30 mouse cellular contexts compared by ENCODE assay signal in the genomic region with DNA sequence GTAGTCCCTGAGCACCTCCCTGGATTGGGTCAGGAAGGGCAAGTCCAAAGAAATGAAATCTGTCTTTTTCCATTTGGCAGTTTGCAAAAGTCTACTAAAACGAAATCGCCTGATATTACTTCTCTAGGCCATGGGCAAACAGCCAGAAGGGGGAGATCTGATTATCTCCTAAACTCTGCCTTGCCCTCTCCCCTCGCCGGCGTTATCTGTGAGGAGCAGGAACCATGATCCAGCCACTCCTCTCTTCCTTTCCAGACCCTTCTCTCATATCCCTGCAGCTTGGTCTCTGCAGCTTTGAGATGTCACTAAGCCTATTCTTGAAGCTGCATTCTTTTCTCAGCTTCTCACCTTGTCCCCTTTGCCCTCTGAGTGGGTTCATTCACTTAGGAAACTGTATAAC. TPM values are rescaled to one million over a fixed set of nuclear protein-coding genes. Genes with fewer than 3 reads are reported as not detected.
DNase-seq lines count a peak whose midpoint lies in the region; ATAC-seq and TF ChIP-seq lines count a peak whose summit lies in the region.
"Had no signal": no experiment of that assay in that cellular context is flagged by ENCODE, and none has a peak within 500 bp of the region (broad histone marks: within the 10 kb centered on the region; RNA-seq: fewer than 3 reads in every experiment).

No protein-coding gene starts in this region.

- H3K79me2 ChIP-seq in MEL (ENCODE audit: control insufficient read depth, insufficient read depth, low read length, poor library complexity): no peaks in the 10 kb centered on the region

- H3K36me3 ChIP-seq in liver, postnatal 0 days (replicated peaks; ENCODE audit: insufficient read depth, low read length): no peaks in the 10 kb centered on the region
- peaks cover 0 to 5% of the 10 kb centered on the region in 2 experiments; a peak in 2 of 4 replicates for H3K36me3 ChIP-seq in MEL (ENCODE audit: control insufficient read depth in 1 of 2, insufficient read depth in 2 of 2, low read length in 2 of 2)
- no peaks in the 10 kb centered on the region for H3K36me3 ChIP-seq in liver, embryonic 11.5 days (ENCODE audit: control insufficient read depth, insufficient read depth, low read length)
- H3K36me3 ChIP-seq in liver, embryonic 13.5 days: no peaks in the 10 kb centered on the region
- H3K36me3 ChIP-seq: embryonic facial prominence, embryonic 13.5 days; embryonic facial prominence, embryonic 15.5 days; forebrain, embryonic 10.5 days; forebrain, embryonic 12.5 days; G1E had no signal

- no peak overlapping the region for H3K27ac ChIP-seq in liver, postnatal 0 days (ENCODE audit: low read depth)
- no peak overlapping the region for H3K27ac ChIP-seq in MEL (ENCODE audit: control insufficient read depth, low read depth, low read length)
- H3K27ac ChIP-seq in liver, embryonic 11.5 days (ENCODE audit: low read depth, low read length): no peak overlapping the region
- no peak overlapping the region for H3K27ac ChIP-seq in liver, embryonic 13.5 days
- H3K27ac ChIP-seq: embryonic facial prominence, embryonic 13.5 days; embryonic facial prominence, embryonic 15.5 days; forebrain, embryonic 10.5 days; forebrain, embryonic 12.5 days had no signal

- 65% methylated on average over 5 of the region's 5 CpGs for WGBS in liver, postnatal 0 days (ENCODE audit: insufficient replicate concordance)
- WGBS in liver, embryonic 11.5 days: 47% methylated on average over 5 of the region's 5 CpGs
- WGBS in liver, embryonic 13.5 days (ENCODE audit: insufficient replicate concordance): 20% methylated on average over 5 of the region's 5 CpGs

- H3K9ac ChIP-seq in liver, postnatal 0 days (replicated peaks): no peak overlapping the region
- no peak overlapping the region for H3K9ac ChIP-seq in MEL (ENCODE audit: control insufficient read depth, low read depth, low read length, poor library complexity, severe bottlenecking)
- no peak overlapping the region for H3K9ac ChIP-seq in liver, embryonic 11.5 days (ENCODE audit: low read depth, low read length)
- no peak overlapping the region for H3K9ac ChIP-seq in liver, embryonic 13.5 days
- H3K9ac ChIP-seq: embryonic facial prominence, embryonic 13.5 days; embryonic facial prominence, embryonic 15.5 days; forebrain, embryonic 12.5 days had no signal

- H3K4me2 ChIP-seq in liver, postnatal 0 days (ENCODE audit: low read depth, low read length): no peak overlapping the region
- no peak overlapping the region for H3K4me2 ChIP-seq in liver, embryonic 11.5 days
- H3K4me2 ChIP-seq in liver, embryonic 13.5 days: peak overlapping the region; percentile 12; the same call in 1 of the 2 replicates
- H3K4me2 ChIP-seq: embryonic facial prominence, embryonic 13.5 days; embryonic facial prominence, embryonic 15.5 days; forebrain, embryonic 12.5 days had no signal

- no peaks in the 10 kb centered on the region for H3K9me3 ChIP-seq in liver, postnatal 0 days (ENCODE audit: low read length)
- no peaks in the 10 kb centered on the region for H3K9me3 ChIP-seq in MEL (replicated peaks; ENCODE audit: insufficient read depth, low read length)
- H3K9me3 ChIP-seq in liver, embryonic 11.5 days (ENCODE audit: control insufficient read depth, low read length): no peaks in the 10 kb centered on the region
- no peaks in the 10 kb centered on the region for H3K9me3 ChIP-seq in liver, embryonic 13.5 days (replicated peaks)
- H3K9me3 ChIP-seq: embryonic facial prominence, embryonic 13.5 days; embryonic facial prominence, embryonic 15.5 days; forebrain, embryonic 10.5 days; forebrain, embryonic 12.5 days had no signal

- DNase-seq in liver (peak; percentile 12), MEL (ENCODE audit: low read depth, low spot score) (peak; percentile 65)
- no peak for DNase-seq in liver, postnatal 0 days
- DNase-seq in liver, embryonic 11.5 days (ENCODE audit: low spot score): no peak
- DNase-seq in liver, embryonic 13.5 days: peak; percentile 3
- no peak for DNase-seq in gastrocnemius, adult 18-20 months (ENCODE audit: low spot score)
- DNase-seq in retina, postnatal 1 day: no peak
- DNase-seq: adrenal gland, adult 2 months; adrenal gland, postnatal 10 days; adrenal gland, postnatal 25 days; B cell, adult 2 months; cerebellum, adult 11-12 months; cerebellum, adult 2 months; cerebellum, adult 9-10 months; cerebellum, postnatal 14 days; cerebellum, postnatal 36 days; embryo, embryonic 11 days had no signal

- TF ChIP-seq CTCF in liver, postnatal 0 days (IDR thresholded peaks at IDR 0.05; ENCODE audit: low read depth): no peak
- TF ChIP-seq CTCF in MEL (IDR thresholded peaks at IDR 0.05 in 2 of 3, conservative IDR thresholded peaks at IDR 0.05 in 1 of 3; ENCODE audit: control insufficient read depth in 1 of 3, insufficient read depth in 1 of 3, low read depth in 2 of 3, low read length in 3 of 3, poor library complexity in 1 of 3, severe bottlenecking in 1 of 3): no peak

- TF ChIP-seq RAD21 in MEL (IDR thresholded peaks at IDR 0.05; ENCODE audit: low read depth, low read length): no peak

- H3K27me3 ChIP-seq in liver, postnatal 0 days (ENCODE audit: insufficient read depth, low read length): no peaks in the 10 kb centered on the region
- H3K27me3 ChIP-seq in MEL (ENCODE audit: control insufficient read depth in 1 of 2, insufficient read depth in 2 of 2, low read length in 2 of 2): no peaks in the 10 kb centered on the region
- no peaks in the 10 kb centered on the region for H3K27me3 ChIP-seq in liver, embryonic 11.5 days (replicated peaks; ENCODE audit: control insufficient read depth, insufficient read depth, low read length)
- no peaks in the 10 kb centered on the region for H3K27me3 ChIP-seq in liver, embryonic 13.5 days
- H3K27me3 ChIP-seq: CH12.LX; embryonic facial prominence, embryonic 13.5 days; embryonic facial prominence, embryonic 15.5 days; forebrain, embryonic 12.5 days had no signal

- TF ChIP-seq POLR2A in MEL (IDR thresholded peaks at IDR 0.05; ENCODE audit: control insufficient read depth in 1 of 2, insufficient read depth in 1 of 2, low read depth in 1 of 2, low read length in 2 of 2, poor library complexity in 1 of 2): no peak

- no peaks in the 10 kb centered on the region for H3K4me1 ChIP-seq in liver, postnatal 0 days (ENCODE audit: insufficient read depth)
- peaks cover 2 to 7% of the 10 kb centered on the region in 2 experiments; a peak in 3 of 4 replicates for H3K4me1 ChIP-seq in MEL (ENCODE audit: control insufficient read depth in 1 of 2, insufficient read depth in 2 of 2, low read length in 2 of 2)
- no peaks in the 10 kb centered on the region for H3K4me1 ChIP-seq in liver, embryonic 11.5 days (replicated peaks; ENCODE audit: control insufficient read depth, insufficient read depth, low read length)
- 0 out of 2 replicates have a peak, but pooled peaks cover 2% of the 10 kb centered on the region for H3K4me1 ChIP-seq in liver, embryonic 13.5 days (replicated peaks)
- H3K4me1 ChIP-seq: embryonic facial prominence, embryonic 13.5 days; embryonic facial prominence, embryonic 15.5 days; forebrain, embryonic 10.5 days; forebrain, embryonic 12.5 days had no signal

- ATAC-seq in liver, postnatal 0 days: no peak
- ATAC-seq in liver, embryonic 11.5 days (replicated peaks; ENCODE audit: low FRiP score): peak; percentile 74
- ATAC-seq in liver, embryonic 13.5 days (ENCODE audit: low read depth): 0 out of 2 replicates have a peak, but pooled peaks have one; percentile 48
- no peak for ATAC-seq in frontal cortex, adult (ENCODE audit: low TSS enrichment)
- ATAC-seq: CD4-positive, CD25-positive, alpha-beta regulatory T cell, adult 4 months; forebrain, embryonic 14.5 days; forebrain, embryonic 16.5 days had no signal

- no peak overlapping the region for H3K4me3 ChIP-seq in liver, postnatal 0 days (ENCODE audit: low read depth, low read length)
- H3K4me3 ChIP-seq in MEL (ENCODE audit: control insufficient read depth in 1 of 2, insufficient read depth in 1 of 2, low read depth in 2 of 2, low read length in 2 of 2): no peak overlapping the region
- no peak overlapping the region for H3K4me3 ChIP-seq in liver, embryonic 11.5 days (ENCODE audit: low read depth, low read length)
- H3K4me3 ChIP-seq in liver, embryonic 13.5 days (replicated peaks): no peak overlapping the region
- H3K4me3 ChIP-seq: embryonic facial prominence, embryonic 13.5 days; embryonic facial prominence, embryonic 15.5 days; erythroblast, embryonic 14.5 days; forebrain, embryonic 10.5 days; forebrain, embryonic 12.5 days had no signal

- no peak for TF ChIP-seq EP300 in liver, postnatal 0 days (IDR thresholded peaks at IDR 0.05; ENCODE audit: low read depth)
- peak; percentile 64 to 74 for TF ChIP-seq EP300 in MEL (IDR thresholded peaks at IDR 0.05; ENCODE audit: low read depth in 1 of 2, low read length in 2 of 2)

TF ChIP-seq in MEL, 35 proteins besides CTCF, POLR2A, EP300 and RAD21:
- no peak for TF ChIP-seq USF1 (IDR thresholded peaks at IDR 0.05; ENCODE audit: low read depth, low read length)
- TF ChIP-seq RCOR1 (IDR thresholded peaks at IDR 0.05; ENCODE audit: low read depth, low read length): peak; percentile 50; the same call in 1 of the 2 replicates
- 0 out of 2 replicates have a peak, but pooled peaks have one; percentile 30 for TF ChIP-seq ETS1 (IDR thresholded peaks at IDR 0.05; ENCODE audit: low read depth, low read length)
- TF ChIP-seq TCF12 (IDR thresholded peaks at IDR 0.05; ENCODE audit: low read depth, low read length): peak; percentile 88
- TF ChIP-seq TAL1 (IDR thresholded peaks at IDR 0.05; ENCODE audit: low read length): peak; percentile 22; the same call in 1 of the 2 replicates
- peak; percentile 42; the same call in 1 of the 2 replicates for TF ChIP-seq GATA1 (IDR thresholded peaks at IDR 0.05; ENCODE audit: low read depth, low read length)
- no peak for TF ChIP-seq USF2 (IDR thresholded peaks at IDR 0.05; ENCODE audit: borderline replicate concordance in 1 of 2, insufficient read depth in 1 of 2, low read depth in 1 of 2, low read length in 2 of 2)

RNA-seq across cellular contexts. Expression of a gene that starts 22.9 kb away (rescaled TPM):
- not detected in 2 replicates for polyA plus RNA-seq in liver, postnatal 0 days (2015; fragmentation: Nextera tagmentation; extraction: Ambion mirVana)
- not detected in 2 replicates for total RNA-seq in MEL (2012; rRNA removed)
- not detected for polyA plus RNA-seq in MEL (2012; ENCODE audit: insufficient read depth in 1 of 2, insufficient read length in 2 of 2, low read depth in 1 of 2, low replicate concordance in 2 of 2, missing spikeins in 1 of 2)
- polyA plus RNA-seq in liver, embryonic 11.5 days (2014; fragmentation: Nextera tagmentation; extraction: Ambion mirVana): not detected in 2 replicates
- polyA plus RNA-seq in liver, embryonic 13.5 days (2015; fragmentation: Nextera tagmentation; extraction: Ambion mirVana): not detected in 2 replicates
- total RNA-seq in gastrocnemius, adult 18-20 months (2021): not detected
- total RNA-seq: CH12.LX; common myeloid progenitor, adult 5-6 weeks had no signal
- polyA plus RNA-seq: CD4-positive, CD25-positive, alpha-beta regulatory T cell, adult 4 months; embryonic facial prominence, embryonic 11.5 days; embryonic facial prominence, embryonic 13.5 days; erythroblast, embryonic 14.5 days; forebrain, embryonic 10.5 days; forebrain, embryonic 12.5 days; forebrain, embryonic 16.5 days; G1E had no signal

Comparison
In these comparisons a context has a peak if more than half of its experiments do, and no peak if none do; other contexts are left out.
1. DNase-seq: peak in liver (single experiment), MEL (single experiment) and liver, embryonic 13.5 days (single experiment); none in liver, postnatal 0 days (single experiment), liver, embryonic 11.5 days (single experiment), gastrocnemius, adult 18-20 months (single experiment) and retina, postnatal 1 day (single experiment).
2. ATAC-seq: peak in liver, embryonic 11.5 days (single experiment) and liver, embryonic 13.5 days (single experiment); none in liver, postnatal 0 days (single experiment) and frontal cortex, adult (single experiment).